In the genomic region with DNA sequence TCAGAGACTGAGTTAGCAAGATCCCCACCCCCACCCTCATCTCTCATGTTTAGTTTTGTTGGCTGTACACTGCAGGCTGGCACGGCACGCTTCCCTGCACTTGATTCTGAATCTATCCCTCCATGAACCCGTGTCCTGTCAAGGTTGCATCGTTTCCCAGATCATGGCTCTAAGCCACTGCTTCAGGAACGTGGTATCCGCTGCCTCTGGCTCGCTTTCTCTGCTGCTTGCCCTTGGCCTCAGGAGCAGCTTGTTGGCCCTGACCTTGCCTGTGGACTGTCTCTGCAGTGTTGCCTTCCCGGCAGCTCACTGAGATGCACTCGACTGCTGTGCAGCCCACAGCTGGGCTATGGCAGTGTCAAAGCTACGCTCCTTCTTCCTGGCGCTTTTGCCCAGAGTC, we compare ENCODE assay signal across 9 mouse cellular contexts.
A peak's percentile ranks its signal among the peaks of the same experiment; 100 is the strongest.
DNase-seq lines count a peak whose midpoint lies in the region; ATAC-seq lines count a peak whose summit lies in the region.
"Had no signal": no experiment of that assay in that cellular context is flagged by ENCODE, and none has a peak within 500 bp of the region (broad histone marks: within the 10 kb centered on the region; RNA-seq: fewer than 3 reads in every experiment).

No protein-coding gene starts in this region.

- intact Hi-C loops in heart, postnatal 25 days (cut with DNase I), result loop anchor here (5.0 kb wide), 1 partner anchor 39 kb away; no protein-coding TSS in a partner anchor

- ATAC-seq in activated CD4-positive, CD25-positive, alpha-beta regulatory T cell, adult 4 months, result no peak

- peak; percentile 73 for DNase-seq in ovary, adult 18-20 months (ENCODE audit: low spot score)
- no peak for DNase-seq in ovary, postnatal 10 days (ENCODE audit: low spot score)
- DNase-seq in heart, adult 18-20 months, result peak; percentile 71 to 83
- DNase-seq in heart, postnatal 25 days (ENCODE audit: low spot score), result peak; percentile 23
- DNase-seq in testis, postnatal 14 days (ENCODE audit: low spot score), result peak; percentile 70
- no peak for DNase-seq in urinary bladder, postnatal 14 days (ENCODE audit: low spot score)
- DNase-seq in thymus, postnatal 4 days, result no peak
- DNase-seq: right cerebral cortex, postnatal 14 days had no signal

Comparison
In these comparisons a context has a peak if more than half of its experiments do, and no peak if none do; other contexts are left out.
1. DNase-seq: peak in ovary, adult 18-20 months (single experiment), heart, adult 18-20 months (2 of 2), heart, postnatal 25 days (single experiment) and testis, postnatal 14 days (single experiment); none in ovary, postnatal 10 days (single experiment), urinary bladder, postnatal 14 days (single experiment) and thymus, postnatal 4 days (single experiment).